Mouse (Mus musculus): Measurements from ENCODE around the gene Tbxa2r. TPM values are rescaled to one million over a fixed set of nuclear protein-coding genes. Genes with fewer than 3 reads are reported as not detected.
A peak's percentile ranks its signal among the peaks of the same experiment; 100 is the strongest.

Tbxa2r gene
- total and polyA plus RNA-seq, 2 experiments: 0.37 to 4.0 TPM

GRCm38 (mm10) chr10:81286586-81286985 is 41.9 kb upstream of the Tbxa2r start:
- no peak overlapping the region for H3K9ac ChIP-seq (ENCODE audit: low read depth, low read length)
- WGBS: 13% methylated on average over 6 of the region's 6 CpGs
- H3K4me1 ChIP-seq (ENCODE audit: control insufficient read depth, insufficient read depth, low read length): peaks cover 24% of the 10 kb centered on the region
- no peaks in the 10 kb centered on the region for H3K27me3 ChIP-seq (ENCODE audit: control insufficient read depth, insufficient read depth, low read length)
- TF ChIP-seq CTCF (IDR thresholded peaks at IDR 0.05; ENCODE audit: low read depth, low read length) (no peak), POLR2A (IDR thresholded peaks at IDR 0.05; ENCODE audit: extremely low read depth, insufficient read depth, low read length) (no peak)
- peak; percentile 86 for DNase-seq (ENCODE audit: extremely low read depth, low read depth, low spot score)
- H3K79me2 ChIP-seq (ENCODE audit: control insufficient read depth, insufficient read depth, low read length): peaks cover 19% of the 10 kb centered on the region; the same call in 1 of the 2 replicates
- peak overlapping the region; percentile 5; the same call in 1 of the 2 replicates for H3K27ac ChIP-seq (replicated peaks; ENCODE audit: insufficient read depth, low read depth, low read length)
- H3K4me3 ChIP-seq (ENCODE audit: insufficient read depth, low read depth, low read length): no peak overlapping the region
- no peaks in the 10 kb centered on the region for H3K36me3 ChIP-seq (ENCODE audit: control insufficient read depth, insufficient read depth, low read length)

GRCm38 (mm10) chr10:81287513-81288157 is 40.9 kb upstream of the Tbxa2r start:
- H3K79me2 ChIP-seq (ENCODE audit: control insufficient read depth, insufficient read depth, low read length): peaks cover 19% of the 10 kb centered on the region; the same call in 1 of the 2 replicates
- no peaks in the 10 kb centered on the region for H3K27me3 ChIP-seq (ENCODE audit: control insufficient read depth, insufficient read depth, low read length)
- H3K9ac ChIP-seq (ENCODE audit: low read depth, low read length): no peak overlapping the region
- peaks cover 24% of the 10 kb centered on the region for H3K4me1 ChIP-seq (ENCODE audit: control insufficient read depth, insufficient read depth, low read length)
- no peaks in the 10 kb centered on the region for H3K36me3 ChIP-seq (ENCODE audit: control insufficient read depth, insufficient read depth, low read length)
- 77% methylated on average over 8 of the region's 8 CpGs for WGBS
- DNase-seq (ENCODE audit: extremely low read depth, low read depth, low spot score): no peak
- no peak overlapping the region for H3K27ac ChIP-seq (replicated peaks; ENCODE audit: insufficient read depth, low read depth, low read length)
- TF ChIP-seq POLR2A (IDR thresholded peaks at IDR 0.05; ENCODE audit: extremely low read depth, insufficient read depth, low read length): no peak
- TF ChIP-seq CTCF (IDR thresholded peaks at IDR 0.05; ENCODE audit: low read depth, low read length): peak; percentile 88
- H3K4me3 ChIP-seq (ENCODE audit: insufficient read depth, low read depth, low read length): no peak overlapping the region

GRCm38 (mm10) chr10:81288601-81289000 is 39.9 kb upstream of the Tbxa2r start:
- WGBS: 61% methylated on average over 6 of the region's 6 CpGs
- Histone ChIP-seq H3K36me3 (ENCODE audit: control insufficient read depth, insufficient read depth, low read length) (no peaks in the 10 kb centered on the region), H3K27ac (replicated peaks; ENCODE audit: insufficient read depth, low read depth, low read length) (no peak overlapping the region), H3K79me2 (ENCODE audit: control insufficient read depth, insufficient read depth, low read length) (peaks cover 25% of the 10 kb centered on the region; the same call in 1 of the 2 replicates), H3K4me3 (ENCODE audit: insufficient read depth, low read depth, low read length) (no peak overlapping the region), H3K27me3 (ENCODE audit: control insufficient read depth, insufficient read depth, low read length) (no peaks in the 10 kb centered on the region), H3K4me1 (ENCODE audit: control insufficient read depth, insufficient read depth, low read length) (peaks cover 27% of the 10 kb centered on the region), H3K9ac (ENCODE audit: low read depth, low read length) (no peak overlapping the region)
- no peak for DNase-seq (ENCODE audit: extremely low read depth, low read depth, low spot score)
- TF ChIP-seq CTCF (IDR thresholded peaks at IDR 0.05; ENCODE audit: low read depth, low read length) (peak; percentile 69), POLR2A (IDR thresholded peaks at IDR 0.05; ENCODE audit: extremely low read depth, insufficient read depth, low read length) (no peak)

GRCm38 (mm10) chr10:81289278-81289677 is 39.3 kb upstream of the Tbxa2r start:
- TF ChIP-seq POLR2A (IDR thresholded peaks at IDR 0.05; ENCODE audit: extremely low read depth, insufficient read depth, low read length) (no peak), CTCF (IDR thresholded peaks at IDR 0.05; ENCODE audit: low read depth, low read length) (peak; percentile 95)
- Histone ChIP-seq H3K4me3 (ENCODE audit: insufficient read depth, low read depth, low read length) (peak overlapping the region; percentile 11; the same call in 1 of the 2 replicates), H3K79me2 (ENCODE audit: control insufficient read depth, insufficient read depth, low read length) (peaks cover 31% of the 10 kb centered on the region; the same call in 1 of the 2 replicates), H3K36me3 (ENCODE audit: control insufficient read depth, insufficient read depth, low read length) (no peaks in the 10 kb centered on the region), H3K9ac (ENCODE audit: low read depth, low read length) (peak overlapping the region; percentile 7; the same call in 1 of the 2 replicates), H3K27me3 (ENCODE audit: control insufficient read depth, insufficient read depth, low read length) (no peaks in the 10 kb centered on the region), H3K27ac (replicated peaks; ENCODE audit: insufficient read depth, low read depth, low read length) (peak overlapping the region; percentile 57), H3K4me1 (ENCODE audit: control insufficient read depth, insufficient read depth, low read length) (peaks cover 31% of the 10 kb centered on the region)
- peak; percentile 66 for DNase-seq (ENCODE audit: extremely low read depth, low read depth, low spot score)
- under 1% methylated on average over 7 of the region's 7 CpGs for WGBS

GRCm38 (mm10) chr10:81289811-81290210 is 38.7 kb upstream of the Tbxa2r start:
- peak; percentile 89 for DNase-seq (ENCODE audit: extremely low read depth, low read depth, low spot score)
- Histone ChIP-seq H3K36me3 (ENCODE audit: control insufficient read depth, insufficient read depth, low read length) (no peaks in the 10 kb centered on the region), H3K79me2 (ENCODE audit: control insufficient read depth, insufficient read depth, low read length) (peaks cover 37% of the 10 kb centered on the region; the same call in 1 of the 2 replicates), H3K4me3 (ENCODE audit: insufficient read depth, low read depth, low read length) (peak overlapping the region; percentile 67; the same call in 1 of the 2 replicates), H3K27me3 (ENCODE audit: control insufficient read depth, insufficient read depth, low read length) (no peaks in the 10 kb centered on the region), H3K27ac (replicated peaks; ENCODE audit: insufficient read depth, low read depth, low read length) (peak overlapping the region; percentile 85), H3K9ac (ENCODE audit: low read depth, low read length) (0 out of 2 replicates have a peak overlapping the region, but pooled peaks have one; percentile 12), H3K4me1 (ENCODE audit: control insufficient read depth, insufficient read depth, low read length) (peaks cover 31% of the 10 kb centered on the region)
- TF ChIP-seq CTCF (IDR thresholded peaks at IDR 0.05; ENCODE audit: low read depth, low read length) (no peak), POLR2A (IDR thresholded peaks at IDR 0.05; ENCODE audit: extremely low read depth, insufficient read depth, low read length) (no peak)
- WGBS: 18% methylated on average over 14 of the region's 14 CpGs
